Mouse (Mus musculus): ENCODE results near the gene Gm9573.

The Gm9573 gene

DNA sequence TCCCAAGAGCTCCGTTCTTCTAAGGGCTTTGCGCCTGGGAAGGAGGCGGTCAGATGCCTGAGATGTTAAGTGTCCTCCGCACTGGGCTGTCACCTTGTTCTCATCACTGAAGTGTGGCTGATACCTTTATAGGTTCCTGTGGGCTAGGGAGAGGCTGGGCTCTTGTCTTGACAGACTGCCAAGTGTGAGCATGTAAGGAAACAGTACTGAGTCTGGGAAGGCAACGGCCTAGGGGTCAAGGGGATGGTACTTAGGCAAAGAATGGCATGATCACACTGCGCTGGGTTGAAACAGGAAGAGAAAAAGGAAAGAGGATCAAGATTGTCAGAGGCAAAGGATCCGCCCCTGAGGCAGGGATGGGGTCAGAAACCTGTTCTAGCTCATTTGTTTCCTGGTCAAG is at the start of gene Gm9573:
TSS of gene Gm9573 (minus strand) at position 101 of the 400 bp plus-strand sequence.
- no peak for ATAC-seq (ENCODE audit: insufficient number of reproducible peaks, low FRiP score, low TSS enrichment)

- ATAC-seq (ENCODE audit: insufficient number of reproducible peaks, low FRiP score, low TSS enrichment): peak; percentile 93
Measured at GRCm38 (mm10) chr17:35673416-35674035, 47.1 kb upstream of the Gm9573 start, which contains the start of gene Gtf2h4. Gene Gtf2h4 (minus strand): TSS chr17:35673739.

DNA sequence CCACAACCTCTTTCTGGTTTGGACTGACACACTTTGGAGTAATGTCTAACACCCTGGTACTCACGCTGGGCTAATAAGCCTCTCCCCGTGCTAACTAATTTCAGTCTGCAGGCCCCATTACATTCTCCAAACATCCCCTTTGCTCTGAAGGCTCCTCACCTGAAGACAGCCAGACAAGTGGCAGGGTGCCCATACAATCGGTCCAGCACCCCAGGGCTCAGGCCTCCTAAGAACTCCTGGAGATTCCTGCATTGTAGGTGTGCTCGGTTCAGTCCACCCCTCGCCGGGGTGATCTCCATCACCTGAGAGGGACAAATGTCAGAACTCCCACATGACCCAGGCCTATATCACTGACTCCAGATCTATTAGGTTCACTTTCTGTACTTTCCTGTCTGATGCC is 46.1 kb upstream of the Gm9573 start:
- ATAC-seq (ENCODE audit: insufficient number of reproducible peaks, low FRiP score, low TSS enrichment): no peak

DNA sequence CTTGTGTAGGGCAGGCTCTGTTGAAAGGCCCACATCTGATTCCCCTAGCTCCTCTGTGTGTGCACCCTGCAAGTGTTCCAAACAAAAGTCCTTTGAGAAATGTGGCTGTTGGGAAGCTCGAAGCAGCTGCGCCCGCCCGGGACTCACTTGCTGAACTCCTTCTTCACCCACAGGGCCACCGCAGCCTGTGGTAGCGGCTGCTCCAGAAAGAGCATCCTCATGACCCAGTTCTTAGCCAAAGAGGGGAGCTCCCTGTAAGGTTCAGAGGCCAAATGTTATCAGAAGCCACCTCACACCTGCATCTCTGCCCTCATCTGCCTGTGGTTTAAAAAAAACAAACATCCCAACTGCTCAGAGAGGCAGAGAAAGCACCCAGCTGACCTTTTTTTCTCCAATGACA is 45.4 kb upstream of the Gm9573 start:
- no peak for ATAC-seq (ENCODE audit: insufficient number of reproducible peaks, low FRiP score, low TSS enrichment)

DNA sequence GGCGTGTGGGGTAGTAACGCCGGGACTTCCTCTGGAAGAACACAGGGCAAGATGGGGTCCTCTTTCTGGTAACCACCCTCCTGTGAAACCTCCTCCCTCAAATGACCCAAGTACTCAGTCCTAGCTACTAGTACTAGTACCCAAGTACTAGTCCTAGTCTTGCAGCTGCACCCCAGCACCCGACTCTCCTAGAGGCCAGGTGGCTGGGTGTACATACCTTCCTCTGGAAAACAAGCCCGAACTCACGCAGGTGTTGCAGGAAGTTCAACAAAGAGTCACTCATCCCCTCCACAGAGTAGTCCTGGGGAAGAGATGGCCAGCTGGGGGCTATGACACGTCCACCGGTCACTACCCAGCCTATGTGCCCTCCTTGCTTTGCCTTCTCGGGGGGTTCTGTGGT is 43.3 kb upstream of the Gm9573 start:
- no peak for ATAC-seq (ENCODE audit: insufficient number of reproducible peaks, low FRiP score, low TSS enrichment)

DNA sequence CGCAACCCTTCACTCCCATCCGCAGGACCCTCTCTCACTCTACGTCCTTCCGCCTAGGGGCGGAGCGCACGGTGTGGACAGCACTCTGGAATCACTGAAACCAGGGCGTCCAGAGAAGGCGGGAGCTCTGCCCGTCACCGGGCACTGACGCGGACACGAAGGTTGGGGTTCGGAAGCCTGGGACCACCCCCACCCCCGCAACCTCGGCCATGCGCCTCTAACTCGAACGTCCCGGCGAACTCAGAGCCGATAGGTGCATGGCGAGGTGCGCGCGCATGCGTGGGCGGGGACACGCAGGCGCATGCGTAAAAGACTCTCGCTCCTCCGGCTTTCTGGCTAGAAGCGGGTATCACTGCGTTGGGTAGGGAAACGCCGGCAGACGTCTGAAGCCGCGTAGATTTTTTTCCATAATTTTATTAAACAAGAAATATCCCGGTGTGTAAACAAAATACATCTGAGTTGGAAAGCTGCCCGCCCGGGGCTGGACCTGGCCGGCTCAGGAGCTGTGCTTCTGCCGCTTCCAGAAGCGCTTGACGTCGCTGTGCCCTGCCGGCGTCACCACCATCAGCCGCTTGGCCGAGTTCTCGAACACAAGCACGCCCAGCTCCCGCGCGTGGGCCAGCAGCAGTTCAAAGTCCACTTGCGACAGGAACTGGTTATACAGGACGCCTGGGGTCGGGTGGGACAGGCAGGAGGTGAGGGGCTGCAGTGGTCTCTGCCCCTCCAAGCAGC is 41.1 kb upstream of the Gm9573 start, which contains the start of gene Vars2:
TSS of gene Vars2 (minus strand) at position 259 of the 732 bp plus-strand sequence.
- peak; percentile 83 for ATAC-seq (ENCODE audit: insufficient number of reproducible peaks, low FRiP score, low TSS enrichment)

- no peak for ATAC-seq (ENCODE audit: insufficient number of reproducible peaks, low FRiP score, low TSS enrichment)
Measured at GRCm38 (mm10) chr17:35666851-35667256, 40.4 kb upstream of the Gm9573 start.

GRCm38 (mm10) chr17:35665957-35666515 is 39.6 kb upstream of the Gm9573 start:
- no peak for ATAC-seq (ENCODE audit: insufficient number of reproducible peaks, low FRiP score, low TSS enrichment)

- no peak for ATAC-seq (ENCODE audit: insufficient number of reproducible peaks, low FRiP score, low TSS enrichment)
Measured at GRCm38 (mm10) chr17:35653086-35653485, 26.6 kb upstream of the Gm9573 start.

- ATAC-seq (ENCODE audit: insufficient number of reproducible peaks, low FRiP score, low TSS enrichment): no peak
Measured at GRCm38 (mm10) chr17:35649429-35649828, 23.0 kb upstream of the Gm9573 start.

- ATAC-seq (ENCODE audit: insufficient number of reproducible peaks, low FRiP score, low TSS enrichment): no peak
Measured at GRCm38 (mm10) chr17:35643609-35644236, 17.3 kb upstream of the Gm9573 start, which contains the start of gene Mucl3. Gene Mucl3 (minus strand): TSS chr17:35643695.

GRCm38 (mm10) chr17:35639352-35639751 is 12.9 kb upstream of the Gm9573 start:
- ATAC-seq (ENCODE audit: insufficient number of reproducible peaks, low FRiP score, low TSS enrichment): no peak

DNA sequence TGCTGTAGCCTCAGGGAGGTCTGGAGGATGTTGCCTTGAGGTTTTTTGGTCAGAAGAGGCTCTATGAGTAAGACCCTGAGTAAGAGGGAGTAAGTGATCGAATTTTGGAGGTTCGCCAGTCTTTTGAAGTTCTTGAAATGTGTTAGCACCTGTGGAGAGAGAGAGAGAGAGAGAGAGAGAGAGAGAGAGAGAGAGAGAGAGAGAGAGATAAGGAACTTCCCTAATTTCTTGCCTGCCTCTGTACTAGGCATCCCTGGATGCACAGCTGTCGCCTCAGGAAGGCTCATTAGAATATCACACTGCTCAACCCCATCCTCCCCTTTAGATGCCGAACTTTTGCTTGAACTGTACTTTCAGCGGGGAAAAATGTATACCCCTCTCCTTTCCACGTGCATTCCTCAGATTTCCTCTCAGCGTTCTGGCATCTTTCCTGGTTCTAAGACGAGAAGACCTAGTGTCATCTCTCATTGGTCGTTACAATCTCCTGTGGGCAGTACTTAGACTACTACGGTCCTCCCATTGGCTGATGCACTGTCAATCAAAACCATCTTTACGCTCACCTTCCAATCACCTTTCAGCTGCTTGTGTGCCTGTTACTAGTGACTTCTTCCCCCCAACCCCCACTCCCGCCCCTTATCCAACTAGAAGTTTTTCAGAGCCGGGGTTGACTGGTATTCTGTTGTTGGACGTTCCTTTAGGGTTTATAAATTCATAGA is 12.2 kb upstream of the Gm9573 start:
- no peak for ATAC-seq (ENCODE audit: insufficient number of reproducible peaks, low FRiP score, low TSS enrichment)

- ATAC-seq (ENCODE audit: insufficient number of reproducible peaks, low FRiP score, low TSS enrichment): no peak
Measured at GRCm38 (mm10) chr17:35636363-35636762, 9.9 kb upstream of the Gm9573 start.

- ATAC-seq (ENCODE audit: insufficient number of reproducible peaks, low FRiP score, low TSS enrichment): 0 out of 2 replicates have a peak, but pooled peaks have one; percentile 27
Measured at GRCm38 (mm10) chr17:35635699-35636111, 9.3 kb upstream of the Gm9573 start.

DNA sequence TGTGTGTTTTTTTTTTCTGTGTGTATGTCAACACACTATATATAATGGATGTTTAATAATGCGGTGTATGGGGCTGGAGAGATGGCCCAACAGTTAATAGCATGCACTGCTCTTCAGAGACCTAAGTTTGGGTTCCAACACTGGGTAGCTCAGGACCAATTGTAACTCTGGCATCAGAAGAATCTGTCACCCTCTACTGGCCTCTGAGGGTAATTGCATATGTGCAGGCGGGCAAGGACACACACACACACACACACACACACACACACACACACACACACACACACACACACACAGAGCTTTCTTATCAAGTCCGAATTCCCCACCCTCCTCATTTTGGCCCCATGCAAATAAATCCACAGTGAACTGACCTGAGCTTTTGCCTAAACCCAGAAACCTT is 8.8 kb upstream of the Gm9573 start:
- ATAC-seq (ENCODE audit: insufficient number of reproducible peaks, low FRiP score, low TSS enrichment): no peak

DNA sequence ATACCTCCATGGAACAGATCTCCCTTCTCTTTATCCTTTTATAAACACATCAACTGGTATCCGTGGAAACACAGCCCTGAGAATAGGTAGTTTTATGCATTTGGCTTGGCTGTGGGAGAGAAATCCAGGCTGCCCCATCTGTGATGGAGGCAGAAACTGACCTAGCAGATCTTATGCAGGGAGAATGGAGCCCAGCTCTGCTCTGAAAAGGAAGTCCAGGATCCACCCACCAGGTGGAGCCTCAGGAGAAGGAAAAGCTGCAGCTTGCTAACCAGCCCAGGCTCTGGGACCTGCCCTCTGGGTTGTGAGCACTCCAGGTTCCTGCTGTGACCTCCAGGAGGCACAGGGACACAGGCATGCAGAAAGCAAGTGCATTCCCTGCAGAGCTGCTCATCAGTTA is 7.6 kb upstream of the Gm9573 start:
- ATAC-seq (ENCODE audit: insufficient number of reproducible peaks, low FRiP score, low TSS enrichment): no peak

DNA sequence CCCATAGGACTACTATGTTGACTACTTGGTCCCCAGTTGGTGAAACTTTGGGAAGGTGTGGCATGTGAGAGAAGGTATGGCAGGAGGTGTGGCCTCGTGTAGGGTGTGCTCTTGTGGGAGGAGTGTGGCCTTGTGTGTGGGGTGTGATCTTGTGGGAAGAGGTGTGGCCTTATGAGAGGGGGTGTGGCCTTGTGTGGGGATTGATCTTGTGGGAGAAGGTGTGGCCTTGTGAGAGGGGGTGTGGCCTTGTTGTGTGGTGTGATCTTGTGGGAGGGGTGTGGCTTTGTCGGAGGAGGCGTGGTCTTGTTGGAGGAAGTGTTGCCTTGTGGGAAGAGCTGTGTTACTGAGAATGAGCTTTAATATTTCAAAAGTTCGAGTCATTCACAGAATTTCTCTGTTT is 9.3 kb downstream of the Gm9573 start:
- ATAC-seq (ENCODE audit: insufficient number of reproducible peaks, low FRiP score, low TSS enrichment): no peak

GRCm38 (mm10) chr17:35601736-35602354 is 24.6 kb downstream of the Gm9573 start:
- ATAC-seq (ENCODE audit: insufficient number of reproducible peaks, low FRiP score, low TSS enrichment): no peak

DNA sequence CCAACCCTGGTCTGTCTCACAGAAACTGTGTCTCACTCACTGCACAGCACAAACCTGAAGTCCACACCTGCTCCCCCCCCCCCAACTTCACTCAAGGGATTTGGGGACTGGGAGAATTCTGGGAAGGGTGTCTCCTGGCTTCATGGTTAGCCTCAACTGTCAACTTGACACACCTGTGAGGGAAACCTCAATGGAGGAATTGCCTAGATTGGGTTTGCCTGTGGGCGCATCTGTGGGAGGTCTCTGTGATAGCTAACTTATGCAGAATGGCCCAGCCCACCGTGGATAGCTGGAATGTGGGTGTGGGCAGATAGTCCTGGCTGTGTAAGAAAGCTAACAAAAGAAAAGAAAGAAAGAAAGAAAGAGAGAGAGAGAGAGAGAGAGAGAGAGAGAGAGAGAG is 25.2 kb downstream of the Gm9573 start, which contains the start of gene Sfta2:
TSS of gene Sfta2 (plus strand) at position 301 of the 400 bp plus-strand sequence.
- ATAC-seq (ENCODE audit: insufficient number of reproducible peaks, low FRiP score, low TSS enrichment): no peak
